Mouse (Mus musculus): ENCODE results near the gene Paqr4. TPM values are rescaled to one million over a fixed set of nuclear protein-coding genes. Genes with fewer than 3 reads are reported as not detected.

Gene Paqr4
- 26.5 and 28.8 TPM in 2 replicates for polyA plus RNA-seq (2014; fragmentation: Nextera tagmentation; extraction: Ambion mirVana)

GRCm38 (mm10) chr17:23740598-23741021 is at the start of gene Paqr4:
TSS of gene Paqr4 (minus strand) at chr17:23740867.
- Histone ChIP-seq H3K4me1 (replicated peaks; ENCODE audit: control insufficient read depth, insufficient read depth, low read length) (peaks cover 25% of the 10 kb centered on the region), H3K27ac (ENCODE audit: low read depth, low read length) (peak within 1 kb of the TSS; percentile 46; the same call in 1 of the 2 replicates), H3K27me3 (ENCODE audit: control insufficient read depth, insufficient read depth, low read length) (peaks cover 51% of the 10 kb centered on the region), H3K36me3 (ENCODE audit: control insufficient read depth, insufficient read depth, low read length) (no peaks in the 10 kb centered on the region), H3K4me2 (ENCODE audit: low read depth, low read length, severe bottlenecking) (peak within 1 kb of the TSS; percentile 99), H3K9ac (ENCODE audit: low read length) (peak within 1 kb of the TSS; percentile 74), H3K4me3 (ENCODE audit: low read depth, low read length) (peak within 1 kb of the TSS; percentile 64), H3K9me3 (ENCODE audit: control insufficient read depth, low read length) (no peaks in the 10 kb centered on the region)
- DNase-seq (ENCODE audit: low spot score) (no peak), ATAC-seq (replicated peaks; ENCODE audit: low FRiP score) (no peak; the same call in none of the 2 replicates)
- 7% methylated on average over 13 of the region's 13 CpGs for WGBS

- no peak for DNase-seq (ENCODE audit: low spot score)
- ATAC-seq (replicated peaks; ENCODE audit: low FRiP score), result no peak
- Histone ChIP-seq H3K27me3 (ENCODE audit: control insufficient read depth, insufficient read depth, low read length) (no peaks in the 10 kb centered on the region), H3K4me3 (ENCODE audit: low read depth, low read length) (peak overlapping the region; percentile 25), H3K9ac (ENCODE audit: low read length) (peak overlapping the region; percentile 68), H3K36me3 (ENCODE audit: control insufficient read depth, insufficient read depth, low read length) (no peaks in the 10 kb centered on the region), H3K4me2 (ENCODE audit: low read depth, low read length, severe bottlenecking) (peak overlapping the region; percentile 59), H3K4me1 (replicated peaks; ENCODE audit: control insufficient read depth, insufficient read depth, low read length) (peaks cover 6% of the 10 kb centered on the region; the same call in 1 of the 2 replicates), H3K9me3 (ENCODE audit: control insufficient read depth, low read length) (no peaks in the 10 kb centered on the region), H3K27ac (ENCODE audit: low read depth, low read length) (peak overlapping the region; percentile 67)
- WGBS, result 7% methylated on average over 8 of the region's 8 CpGs
Observed at GRCm38 (mm10) chr17:23789749-23790268, 49.1 kb upstream of the Paqr4 start.

DNA sequence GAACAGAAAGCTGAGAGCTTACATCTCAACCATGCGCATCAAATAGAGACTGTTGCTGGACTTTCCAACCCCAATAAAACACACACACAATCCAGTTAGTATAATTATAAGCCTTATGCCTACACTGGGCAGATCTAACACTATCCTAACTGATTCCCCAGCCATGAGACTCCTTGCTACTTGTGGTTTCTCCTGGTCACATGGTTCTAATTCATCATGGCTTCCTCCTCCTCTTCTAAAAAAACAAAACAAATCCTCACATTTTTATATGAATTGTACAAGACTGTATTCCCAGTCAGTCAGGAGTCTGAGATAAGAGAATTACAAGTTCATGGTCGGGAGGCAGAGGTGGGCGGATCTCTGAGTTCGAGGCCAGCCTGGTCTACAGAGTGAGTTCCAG is 48.3 kb upstream of the Paqr4 start:
- 92% methylated on average over 4 of the region's 4 CpGs for WGBS
- Histone ChIP-seq H3K4me3 (ENCODE audit: low read depth, low read length) (no peak overlapping the region), H3K27me3 (ENCODE audit: control insufficient read depth, insufficient read depth, low read length) (no peaks in the 10 kb centered on the region), H3K4me1 (replicated peaks; ENCODE audit: control insufficient read depth, insufficient read depth, low read length) (peaks cover 6% of the 10 kb centered on the region; the same call in 1 of the 2 replicates), H3K4me2 (ENCODE audit: low read depth, low read length, severe bottlenecking) (no peak overlapping the region), H3K9me3 (ENCODE audit: control insufficient read depth, low read length) (no peaks in the 10 kb centered on the region), H3K9ac (ENCODE audit: low read length) (no peak overlapping the region), H3K27ac (ENCODE audit: low read depth, low read length) (no peak overlapping the region), H3K36me3 (ENCODE audit: control insufficient read depth, insufficient read depth, low read length) (no peaks in the 10 kb centered on the region)
- DNase-seq (ENCODE audit: low spot score) (no peak), ATAC-seq (replicated peaks; ENCODE audit: low FRiP score) (no peak)

DNA sequence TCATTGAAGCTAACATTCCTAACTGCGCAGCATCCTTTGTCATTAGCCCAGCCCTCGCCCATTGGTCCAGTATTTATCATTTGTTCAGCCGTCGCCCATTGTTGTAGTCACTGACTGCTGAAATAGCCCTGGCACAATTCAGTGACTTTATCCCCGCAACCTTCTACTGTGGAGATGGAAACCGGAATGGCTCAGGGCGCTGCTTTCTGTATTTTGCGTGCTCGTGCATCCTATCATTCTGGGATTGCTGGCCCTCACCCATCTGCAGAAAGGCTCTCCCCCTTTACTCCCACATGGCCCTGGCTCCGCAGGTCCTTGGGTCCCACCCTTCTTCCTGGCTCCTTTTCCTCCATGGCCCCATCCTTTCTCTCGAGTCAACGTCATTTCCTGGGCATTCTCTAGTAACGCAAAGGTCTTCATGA is 45.9 kb upstream of the Paqr4 start:
- Histone ChIP-seq H3K4me3 (ENCODE audit: low read depth, low read length) (peak overlapping the region; percentile 40), H3K36me3 (ENCODE audit: control insufficient read depth, insufficient read depth, low read length) (no peaks in the 10 kb centered on the region), H3K9me3 (ENCODE audit: control insufficient read depth, low read length) (no peaks in the 10 kb centered on the region), H3K27ac (ENCODE audit: low read depth, low read length) (no peak overlapping the region), H3K27me3 (ENCODE audit: control insufficient read depth, insufficient read depth, low read length) (no peaks in the 10 kb centered on the region), H3K4me1 (replicated peaks; ENCODE audit: control insufficient read depth, insufficient read depth, low read length) (peaks cover 6% of the 10 kb centered on the region; the same call in 1 of the 2 replicates), H3K9ac (ENCODE audit: low read length) (peak overlapping the region; percentile 29; the same call in 1 of the 2 replicates), H3K4me2 (ENCODE audit: low read depth, low read length, severe bottlenecking) (peak overlapping the region; percentile 58)
- no peak for DNase-seq (ENCODE audit: low spot score)
- whole genome bisulfite sequencing, result 14% methylated on average over 13 of the region's 13 CpGs
- ATAC-seq (replicated peaks; ENCODE audit: low FRiP score), result 0 out of 2 replicates have a peak, but pooled peaks have one; percentile 40

GRCm38 (mm10) chr17:23785561-23786471 is 45.1 kb upstream of the Paqr4 start, which contains the start of gene Flywch2:
TSS of gene Flywch2 (minus strand) at chr17:23786081.
- peak; percentile 73 for ATAC-seq (replicated peaks; ENCODE audit: low FRiP score)
- WGBS, result 2% methylated on average over 43 of the region's 43 CpGs
- H3K4me3 ChIP-seq (ENCODE audit: low read depth, low read length), result peak within 1 kb of the TSS; percentile 40
- DNase-seq (ENCODE audit: low spot score), result peak; percentile 83
- 0 out of 2 replicates have a peak within 1 kb of the TSS, but pooled peaks have one; percentile 12 for H3K27ac ChIP-seq (ENCODE audit: low read depth, low read length)
- H3K4me1 ChIP-seq (replicated peaks; ENCODE audit: control insufficient read depth, insufficient read depth, low read length), result peaks cover 6% of the 10 kb centered on the region; the same call in 1 of the 2 replicates
- no peaks in the 10 kb centered on the region for H3K27me3 ChIP-seq (ENCODE audit: control insufficient read depth, insufficient read depth, low read length)
- peak within 1 kb of the TSS; percentile 58 for H3K4me2 ChIP-seq (ENCODE audit: low read depth, low read length, severe bottlenecking)
- H3K9me3 ChIP-seq (ENCODE audit: control insufficient read depth, low read length), result no peaks in the 10 kb centered on the region
- H3K36me3 ChIP-seq (ENCODE audit: control insufficient read depth, insufficient read depth, low read length), result no peaks in the 10 kb centered on the region
- H3K9ac ChIP-seq (ENCODE audit: low read length), result peak within 1 kb of the TSS; percentile 51

DNA sequence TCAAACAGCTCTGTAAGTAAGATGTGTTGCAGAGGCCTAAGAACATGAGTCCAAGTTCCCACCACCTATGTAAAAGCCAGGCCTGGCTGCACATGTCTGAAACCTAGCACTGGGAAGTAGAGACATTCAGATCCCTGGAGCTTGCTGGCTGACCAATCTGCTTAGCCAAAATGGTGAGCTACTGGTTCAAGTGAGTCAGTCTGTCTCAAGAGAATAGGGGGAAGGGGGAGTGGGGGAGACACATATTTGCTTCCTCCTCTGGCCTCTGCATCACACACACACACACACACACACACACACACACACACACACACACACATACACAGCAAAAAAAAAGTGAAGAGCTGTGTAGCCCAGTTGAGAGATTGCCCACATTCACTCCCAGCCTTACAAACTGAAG is 42.7 kb upstream of the Paqr4 start:
- 0 out of 2 replicates have a peak, but pooled peaks cover 2% of the 10 kb centered on the region for H3K4me1 ChIP-seq (replicated peaks; ENCODE audit: control insufficient read depth, insufficient read depth, low read length)
- ATAC-seq (replicated peaks; ENCODE audit: low FRiP score) (no peak), DNase-seq (ENCODE audit: low spot score) (no peak)
- no peaks in the 10 kb centered on the region for H3K36me3 ChIP-seq (ENCODE audit: control insufficient read depth, insufficient read depth, low read length)
- no peaks in the 10 kb centered on the region for H3K9me3 ChIP-seq (ENCODE audit: control insufficient read depth, low read length)
- no peaks in the 10 kb centered on the region for H3K27me3 ChIP-seq (ENCODE audit: control insufficient read depth, insufficient read depth, low read length)
- H3K9ac ChIP-seq (ENCODE audit: low read length), result no peak overlapping the region
- no peak overlapping the region for H3K27ac ChIP-seq (ENCODE audit: low read depth, low read length)
- H3K4me2 ChIP-seq (ENCODE audit: low read depth, low read length, severe bottlenecking), result no peak overlapping the region
- no peak overlapping the region for H3K4me3 ChIP-seq (ENCODE audit: low read depth, low read length)

- ATAC-seq (replicated peaks; ENCODE audit: low FRiP score) (no peak), DNase-seq (ENCODE audit: low spot score) (no peak)
- WGBS, result 61% methylated on average over 2 of the region's 2 CpGs
- Histone ChIP-seq H3K4me1 (replicated peaks; ENCODE audit: control insufficient read depth, insufficient read depth, low read length) (no peaks in the 10 kb centered on the region), H3K36me3 (ENCODE audit: control insufficient read depth, insufficient read depth, low read length) (no peaks in the 10 kb centered on the region), H3K9me3 (ENCODE audit: control insufficient read depth, low read length) (no peaks in the 10 kb centered on the region), H3K4me2 (ENCODE audit: low read depth, low read length, severe bottlenecking) (no peak overlapping the region), H3K9ac (ENCODE audit: low read length) (no peak overlapping the region), H3K4me3 (ENCODE audit: low read depth, low read length) (no peak overlapping the region), H3K27me3 (ENCODE audit: control insufficient read depth, insufficient read depth, low read length) (no peaks in the 10 kb centered on the region), H3K27ac (ENCODE audit: low read depth, low read length) (no peak overlapping the region)
Observed at GRCm38 (mm10) chr17:23778447-23778846, 37.8 kb upstream of the Paqr4 start.

DNA sequence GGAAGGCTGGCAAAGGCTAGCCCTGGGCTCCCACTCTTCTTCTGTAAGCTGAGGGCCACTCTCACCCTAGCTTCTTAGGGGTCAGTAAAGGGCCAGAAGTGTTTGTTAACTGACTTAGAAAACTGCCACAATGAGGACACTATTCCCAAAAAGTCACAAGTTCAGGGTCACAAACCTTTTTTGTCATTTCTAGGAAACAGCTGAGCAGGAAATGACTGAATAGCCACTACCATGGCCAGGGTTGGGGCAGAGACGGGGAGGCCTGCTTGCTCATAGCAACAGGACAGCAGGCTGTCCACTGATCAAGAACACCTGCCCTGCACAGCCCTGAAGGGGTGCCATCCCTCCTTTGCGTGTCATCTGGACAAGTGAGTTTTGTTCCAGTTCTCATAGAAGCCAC is 36.5 kb upstream of the Paqr4 start:
- H3K4me2 ChIP-seq (ENCODE audit: low read depth, low read length, severe bottlenecking), result no peak overlapping the region

More for the DNA sequence above, 36.5 kb upstream of the Paqr4 start:
- Histone ChIP-seq H3K9me3 (ENCODE audit: control insufficient read depth, low read length) (no peaks in the 10 kb centered on the region), H3K27me3 (ENCODE audit: control insufficient read depth, insufficient read depth, low read length) (no peaks in the 10 kb centered on the region), H3K4me3 (ENCODE audit: low read depth, low read length) (no peak overlapping the region), H3K4me1 (replicated peaks; ENCODE audit: control insufficient read depth, insufficient read depth, low read length) (no peaks in the 10 kb centered on the region), H3K36me3 (ENCODE audit: control insufficient read depth, insufficient read depth, low read length) (no peaks in the 10 kb centered on the region), H3K9ac (ENCODE audit: low read length) (no peak overlapping the region), H3K27ac (ENCODE audit: low read depth, low read length) (no peak overlapping the region)
- WGBS, result 81% methylated on average over 2 of the region's 2 CpGs
- ATAC-seq (replicated peaks; ENCODE audit: low FRiP score) (no peak), DNase-seq (ENCODE audit: low spot score) (no peak)

All from forebrain, embryonic 11.5 days (tissue).